Mouse (Mus musculus) lung, adult 2 months (tissue): ENCODE measurements around the gene Grid2. TPM values are rescaled to one million over a fixed set of nuclear protein-coding genes. Genes with fewer than 3 reads are reported as not detected.

Experiments
- DNase-seq: peaks from one replicate; pipeline ENCODE4 v3.0.0; 2022
- H3K4me1 ChIP-seq: fragments of 200-500 bp; 2 replicates; pipeline ENCODE4 v1.6.1; 2011; ENCODE audit warnings: low read length; ENCODE audit not compliant: control insufficient read depth, insufficient read depth
- H3K4me3 ChIP-seq: fragments of 200-500 bp; replicated peaks from 2 replicates; pipeline ENCODE3; 2011; ENCODE audit warnings: low read depth, mild to moderate bottlenecking, control low read depth, low read length; ENCODE audit errors: extremely low read depth
- CTCF ChIP-seq: fragments of 200-500 bp; IDR thresholded peaks from 2 replicates; pipeline ENCODE4 v1.5.1; 2011; ENCODE audit warnings: mild to moderate bottlenecking, low read length, control low read depth; ENCODE audit not compliant: insufficient read depth
- POLR2A ChIP-seq: fragments of 200-500 bp; IDR thresholded peaks from 2 replicates; pipeline ENCODE4 v1.6.1; 2011; ENCODE audit warnings: low read depth, mild to moderate bottlenecking, control low read depth, low read length, borderline replicate concordance; ENCODE audit errors: extremely low read depth
- WGBS: fragments of 180-500 bp; shearing (Covaris S2); methylation state at CpG from one replicate; pipeline ENCODE4 v1.1.7; 2018; 5-methylcytosine and 5-hydroxymethylcytosine counted together
- polyA plus RNA-seq: library from polyadenylated mRNA; depleted of rRNA; stranded (reverse); fragments of >200 nt; gene quantifications from 2 replicates; pipeline ENCODE4 v1.2.3, GENCODE M21; 2012

Gene Grid2
- polyA plus RNA-seq, 1 experiment, result 0.04 TPM

DNA sequence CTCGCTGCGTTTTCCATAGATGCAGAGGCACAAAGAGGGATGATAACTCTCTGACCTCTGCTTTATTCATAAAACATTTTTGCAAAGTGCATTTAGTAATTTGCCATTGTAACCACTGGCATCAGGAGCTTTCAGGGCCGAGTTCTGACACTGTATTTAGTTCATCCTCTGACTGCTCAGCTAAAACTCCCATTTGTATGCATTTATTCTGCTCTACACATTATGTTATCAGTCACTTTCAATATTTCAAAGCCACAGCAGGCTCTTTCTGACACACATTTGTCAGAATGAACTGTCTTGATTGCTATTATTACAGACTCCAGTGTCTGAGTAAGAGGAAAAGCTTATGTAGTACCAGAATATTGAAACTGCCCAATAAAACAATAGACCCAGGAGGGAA lies 1286.5 kb downstream of the Grid2 start:
- no peak for TF ChIP-seq POLR2A
- no peak for TF ChIP-seq CTCF
- 61% methylated on average over 3 of the region's 3 CpGs for WGBS
- H3K4me3 ChIP-seq, result no peak overlapping the region
- no peak for DNase-seq
- no peaks in the 10 kb centered on the region for H3K4me1 ChIP-seq

DNA sequence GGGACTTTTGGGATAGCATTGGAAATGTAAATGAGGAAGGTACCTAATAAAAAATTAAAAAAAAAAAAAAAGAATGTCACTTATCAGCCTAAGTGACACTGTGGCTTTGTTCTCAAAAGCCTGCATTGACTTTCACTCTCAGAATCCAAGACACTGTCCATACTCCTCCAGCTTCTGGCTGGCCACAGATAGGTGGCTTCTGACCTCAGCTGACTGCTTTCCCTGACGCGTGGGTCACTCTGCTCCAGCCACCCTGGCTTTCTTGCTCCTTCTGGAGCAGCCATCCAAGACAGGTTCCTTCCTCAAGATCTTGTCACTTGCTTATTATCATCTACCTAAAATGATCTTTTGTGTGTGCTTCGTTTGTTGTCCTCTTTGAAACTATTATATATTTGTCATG lies 1298.0 kb downstream of the Grid2 start:
- TF ChIP-seq POLR2A, result no peak
- H3K4me1 ChIP-seq, result no peaks in the 10 kb centered on the region
- no peak overlapping the region for H3K4me3 ChIP-seq
- 65% methylated on average over 3 of the region's 3 CpGs for WGBS
- DNase-seq, result no peak

DNA sequence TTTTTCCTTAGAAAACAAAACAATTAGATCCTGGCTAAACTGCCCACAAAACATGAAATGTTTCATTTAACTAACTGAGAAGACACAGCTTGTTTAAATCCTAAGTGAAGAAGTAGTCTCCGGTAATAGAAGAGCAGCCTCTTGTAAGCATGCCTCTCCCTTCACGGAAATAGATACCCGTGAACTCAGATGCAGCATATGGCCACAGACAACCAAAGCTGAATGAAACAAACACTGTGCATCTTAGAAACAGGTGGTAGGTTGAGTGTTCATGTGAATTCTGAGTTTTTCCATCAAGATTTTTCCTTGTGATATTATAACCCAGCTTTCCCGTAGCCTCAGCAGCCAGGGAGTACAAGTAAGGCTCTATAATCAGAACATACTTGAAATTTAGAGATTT lies 1299.5 kb downstream of the Grid2 start:
- WGBS, result 82% methylated on average over 4 of the region's 4 CpGs
- H3K4me1 ChIP-seq, result no peaks in the 10 kb centered on the region
- no peak for DNase-seq
- H3K4me3 ChIP-seq, result no peak overlapping the region
- TF ChIP-seq CTCF (no peak), POLR2A (no peak)

DNA sequence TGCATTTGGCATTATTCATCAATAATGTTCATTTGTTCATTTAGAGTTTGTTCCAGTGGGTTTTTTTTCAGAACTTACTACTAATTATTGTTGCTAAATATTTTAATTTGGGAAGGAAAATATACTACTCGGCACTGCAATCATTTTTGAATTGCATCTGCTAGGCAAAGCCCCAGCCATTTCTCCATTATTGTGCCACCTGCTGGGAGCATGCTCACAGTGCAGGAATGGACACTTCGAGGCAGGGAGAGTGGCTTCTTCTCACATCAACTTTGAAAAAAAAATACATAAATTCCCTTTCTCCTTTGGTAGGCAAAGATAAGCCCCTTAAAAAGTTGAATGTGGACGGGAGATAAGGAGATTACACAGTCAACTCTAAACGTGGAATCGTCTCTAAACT lies 1312.9 kb downstream of the Grid2 start:
- TF ChIP-seq POLR2A (no peak), CTCF (peak; percentile 61)
- DNase-seq, result no peak
- no peak overlapping the region for H3K4me3 ChIP-seq
- WGBS, result 35% methylated on average over 5 of the region's 5 CpGs
- H3K4me1 ChIP-seq, result no peaks in the 10 kb centered on the region

DNA sequence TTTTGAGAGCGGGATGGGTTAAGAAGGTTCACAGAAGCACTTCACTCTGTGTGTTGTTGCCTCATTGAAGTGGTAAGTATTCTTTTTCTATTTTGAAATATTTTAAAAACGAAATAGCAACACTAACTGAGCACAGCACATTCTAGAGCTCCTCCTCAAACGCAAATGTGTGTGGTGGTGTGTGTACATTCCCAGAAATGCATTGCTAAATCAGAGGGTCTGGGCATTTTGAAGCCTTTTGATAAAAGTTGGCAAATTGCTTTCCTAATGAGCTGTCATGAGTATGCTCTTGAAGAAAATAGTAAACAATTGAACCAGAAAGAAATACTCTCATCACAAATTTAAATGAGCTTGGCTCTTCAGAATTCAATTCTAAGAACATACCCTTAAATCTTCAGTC lies 1325.7 kb downstream of the Grid2 start:
- TF ChIP-seq CTCF, result no peak
- TF ChIP-seq POLR2A, result no peak
- DNase-seq, result no peak
- WGBS, result 46% methylated on average over 3 of the region's 3 CpGs

DNA sequence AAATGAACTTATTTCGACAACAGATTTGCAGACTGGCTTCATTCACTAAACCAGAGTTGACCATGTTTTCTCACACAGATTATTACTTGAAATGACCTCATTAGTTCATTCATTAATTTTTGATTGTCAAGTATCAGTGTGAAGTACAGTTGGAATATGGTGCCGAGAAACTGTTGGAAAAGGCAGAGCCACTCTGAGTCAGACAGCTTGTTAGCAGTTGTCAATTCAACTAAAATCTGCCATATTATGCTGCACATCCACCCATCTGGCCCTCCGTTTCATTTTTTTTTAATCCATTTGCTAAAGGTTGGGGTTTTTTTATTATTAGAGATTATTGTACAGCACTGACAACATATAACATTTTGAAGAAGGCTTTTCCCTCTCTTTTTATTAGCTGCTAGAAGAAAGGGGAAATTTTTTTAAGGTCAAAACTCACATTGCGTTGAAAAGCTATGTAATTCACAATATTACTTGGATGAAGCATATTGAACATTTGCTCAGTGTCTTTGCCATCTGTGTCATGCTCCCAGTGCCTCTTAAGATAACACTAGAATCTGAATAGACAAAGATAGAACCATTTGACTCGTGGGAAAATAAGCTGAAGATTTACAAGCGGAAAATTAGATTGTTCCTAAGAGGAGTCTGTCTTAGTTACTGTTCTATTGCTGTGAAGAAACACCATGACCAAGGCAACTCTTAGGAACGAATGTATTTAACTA lies 1333.0 kb downstream of the Grid2 start:
- Histone ChIP-seq H3K4me1 (no peaks in the 10 kb centered on the region), H3K4me3 (no peak overlapping the region)
- 81% methylated on average over 7 of the region's 7 CpGs for WGBS
- TF ChIP-seq POLR2A (no peak), CTCF (no peak)
- no peak for DNase-seq

More for the DNA sequence above, 1325.7 kb downstream of the Grid2 start:
- H3K4me1 ChIP-seq, result no peaks in the 10 kb centered on the region
- H3K4me3 ChIP-seq, result no peak overlapping the region

DNA sequence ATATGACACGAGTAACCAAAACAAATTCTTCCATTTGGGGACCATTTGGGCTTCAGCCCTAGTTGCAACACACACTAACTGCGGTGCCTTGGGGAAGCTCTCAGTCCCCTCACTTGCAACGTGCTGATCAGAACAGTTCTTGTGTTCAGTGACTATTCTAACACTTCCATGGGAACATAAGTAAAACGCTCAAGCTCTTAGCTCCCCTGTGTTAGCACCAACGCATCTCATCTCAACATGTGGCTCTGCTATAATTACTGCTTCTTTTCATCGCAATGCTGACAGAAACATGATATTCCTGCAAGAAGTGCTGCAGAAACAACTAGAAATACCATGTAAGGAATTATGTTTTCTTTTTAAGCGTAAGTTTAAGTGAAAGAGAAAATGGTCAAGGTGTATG lies 1340.6 kb downstream of the Grid2 start:
- Histone ChIP-seq H3K4me3 (no peak overlapping the region), H3K4me1 (no peaks in the 10 kb centered on the region; the same call in 1 of the 2 replicates)
- TF ChIP-seq CTCF (no peak), POLR2A (no peak)
- WGBS, result 66% methylated on average over 7 of the region's 7 CpGs
- no peak for DNase-seq

DNA sequence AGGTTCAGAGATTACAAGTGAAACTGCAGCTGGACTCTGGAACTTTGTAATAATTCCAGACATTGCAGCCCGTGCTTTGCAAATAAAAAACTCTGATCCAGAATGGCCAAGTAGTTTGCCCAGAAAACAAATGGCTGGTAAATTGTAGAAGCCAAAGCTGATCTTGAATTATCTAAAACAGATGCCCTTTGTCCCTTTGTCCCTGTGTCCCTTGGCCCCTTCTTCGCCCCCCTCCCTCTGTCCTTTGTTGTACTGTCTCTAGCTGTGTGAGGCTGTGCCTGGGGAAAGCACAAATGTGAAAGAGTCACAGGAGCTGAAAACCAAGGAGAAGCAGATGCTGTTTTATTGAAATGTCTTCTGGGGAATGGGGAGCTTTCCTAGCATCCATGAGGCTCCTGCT lies 1341.2 kb downstream of the Grid2 start:
- TF ChIP-seq CTCF (no peak), POLR2A (no peak)
- no peak for DNase-seq
- WGBS, result 60% methylated on average over 2 of the region's 2 CpGs
- no peak overlapping the region for H3K4me3 ChIP-seq
- H3K4me1 ChIP-seq, result no peaks in the 10 kb centered on the region; the same call in 1 of the 2 replicates

DNA sequence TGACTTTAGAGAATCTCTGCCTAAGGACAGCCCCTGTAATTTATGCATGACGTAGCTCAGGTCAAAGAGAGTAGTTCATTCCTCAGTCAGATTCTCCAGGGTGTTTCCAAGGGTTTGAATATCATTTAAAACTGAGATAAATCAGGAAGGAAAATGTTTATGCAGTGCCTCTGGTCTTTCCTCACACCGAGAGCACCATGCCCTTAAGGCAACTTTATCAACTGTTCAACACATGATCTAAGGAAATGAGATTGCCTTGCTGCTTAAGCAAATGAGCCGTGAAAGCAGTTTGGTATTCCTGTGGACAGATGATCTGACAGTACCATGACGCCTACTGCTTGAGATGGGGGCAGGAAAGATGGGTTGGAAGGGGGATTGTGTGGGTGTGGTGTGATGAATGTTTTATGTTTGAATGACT lies 1342.5 kb downstream of the Grid2 start:
- Histone ChIP-seq H3K4me1 (no peaks in the 10 kb centered on the region; the same call in 1 of the 2 replicates), H3K4me3 (no peak overlapping the region)
- no peak for DNase-seq
- 34% methylated on average over 4 of the region's 4 CpGs for WGBS
- TF ChIP-seq CTCF, result no peak
- no peak for TF ChIP-seq POLR2A

DNA sequence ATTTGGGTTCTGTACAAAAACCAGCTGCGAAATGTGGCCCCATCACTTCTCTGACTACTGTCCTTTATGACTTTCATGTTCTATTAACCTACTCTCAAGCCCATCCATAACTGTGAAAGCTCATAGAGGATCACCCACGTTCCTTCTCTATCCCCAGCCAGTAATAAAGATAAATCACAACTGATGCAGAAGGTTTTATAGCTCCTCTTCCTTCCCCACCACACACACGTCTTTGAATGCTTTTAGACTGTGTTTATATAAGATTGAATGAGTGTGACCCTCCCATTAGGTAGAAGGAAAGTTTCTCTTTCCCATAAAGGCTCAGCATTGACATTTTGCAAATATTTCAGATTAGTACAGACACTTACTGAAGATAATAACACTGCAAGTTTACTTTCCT lies 1350.1 kb downstream of the Grid2 start:
- H3K4me1 ChIP-seq, result no peaks in the 10 kb centered on the region
- no peak overlapping the region for H3K4me3 ChIP-seq
- DNase-seq, result no peak
- WGBS, result 47% methylated on average over 3 of the region's 3 CpGs
- no peak for TF ChIP-seq POLR2A
- TF ChIP-seq CTCF, result no peak
